Mouse (Mus musculus) C2C12 (cell line): ENCODE results near the gene Clec10a. TPM values are rescaled to one million over a fixed set of nuclear protein-coding genes. Genes with fewer than 3 reads are reported as not detected.

Experiments used
- H3K27me3 ChIP-seq: one replicate; pipeline ENCODE4 v1.6.1; 2011; ENCODE audit not compliant: control insufficient read depth, insufficient read depth, insufficient read length
- H3K36me3 ChIP-seq: one replicate; pipeline ENCODE4 v1.6.1; 2011; ENCODE audit not compliant: control insufficient read depth, insufficient read depth
- H3K4me3 ChIP-seq: one replicate; pipeline ENCODE4 v1.5.1; 2011; ENCODE audit warnings: mild to moderate bottlenecking, control low read depth; ENCODE audit not compliant: poor library complexity, insufficient read depth, severe bottlenecking
- H3K79me2 ChIP-seq: one replicate; pipeline ENCODE4 v1.6.1; 2011; ENCODE audit not compliant: control insufficient read depth, insufficient read depth
- H3K79me3 ChIP-seq: one replicate; pipeline ENCODE4 v1.6.1; 2011; ENCODE audit warnings: low read depth, control low read depth
- H3ac ChIP-seq: one replicate; pipeline ENCODE3; 2011; ENCODE audit warnings: low read depth; ENCODE audit not compliant: control insufficient read depth, insufficient read length
- CEBPB ChIP-seq: IDR thresholded peaks from one replicate; pipeline ENCODE4 v1.6.1; 2011; ENCODE audit warnings: low read depth, mild to moderate bottlenecking, control low read depth, moderate library complexity
- CTCF ChIP-seq: IDR thresholded peaks from one replicate; pipeline ENCODE4 v1.5.1; 2011; ENCODE audit not compliant: control insufficient read depth, insufficient read depth, insufficient read length
- FOSL1 ChIP-seq: IDR thresholded peaks from one replicate; pipeline ENCODE4 v1.8.0; 2011; ENCODE audit warnings: mild to moderate bottlenecking, low read length; ENCODE audit not compliant: poor library complexity, insufficient read depth, severe bottlenecking
- MAX ChIP-seq: IDR thresholded peaks from one replicate; pipeline ENCODE4 v1.6.1; 2011; ENCODE audit warnings: mild to moderate bottlenecking, control low read depth
- MYOD1 ChIP-seq: IDR thresholded peaks from one replicate; pipeline ENCODE4 v1.6.1; 2011; ENCODE audit warnings: low read depth; ENCODE audit not compliant: control insufficient read depth, insufficient read length
- MYOG ChIP-seq: IDR thresholded peaks from one replicate; pipeline ENCODE4 v1.6.1; 2011; ENCODE audit not compliant: control insufficient read depth, insufficient read length; ENCODE audit errors: extremely low read depth
- USF1 ChIP-seq: IDR thresholded peaks from one replicate; pipeline ENCODE4 v1.6.1; 2011; ENCODE audit warnings: low read depth, mild to moderate bottlenecking, control low read depth, moderate library complexity
- polyA plus RNA-seq: library from polyadenylated mRNA; unstranded; fragments of >200 nt; fragmentation: generic; extraction: Trizol; gene quantifications from one replicate; pipeline ENCODE4 v1.2.1, GENCODE M21; 2012; ENCODE audit warnings: missing spikeins

The Clec10a gene
- polyA plus RNA-seq, 1 experiment = 0.20 TPM

DNA sequence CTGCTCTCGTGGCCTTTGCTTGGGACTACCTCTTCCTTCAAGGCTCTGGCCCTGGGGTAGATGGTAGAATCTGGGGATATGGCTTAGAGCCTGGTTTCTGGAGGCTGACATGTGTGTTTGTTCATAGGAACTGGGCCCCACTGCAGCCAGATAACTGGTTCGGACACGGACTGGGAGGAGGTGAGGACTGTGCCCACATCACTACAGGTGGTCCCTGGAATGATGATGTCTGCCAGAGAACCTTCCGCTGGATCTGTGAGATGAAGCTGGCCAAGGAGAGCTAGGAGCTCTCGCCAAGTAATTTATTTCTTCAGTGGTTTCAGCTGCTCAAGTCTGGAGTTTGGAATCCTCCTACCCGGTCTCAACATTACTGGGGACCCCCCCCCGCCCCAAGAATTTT is 14.3 kb downstream of the Clec10a start:
- H3K27me3 ChIP-seq = no peaks in the 10 kb centered on the region
- no peaks in the 10 kb centered on the region for H3K36me3 ChIP-seq
- no peak overlapping the region for H3ac ChIP-seq
- TF ChIP-seq FOSL1 = no peak
- H3K79me3 ChIP-seq = no peaks in the 10 kb centered on the region
- no peaks in the 10 kb centered on the region for H3K79me2 ChIP-seq
- H3K4me3 ChIP-seq = no peak overlapping the region

DNA sequence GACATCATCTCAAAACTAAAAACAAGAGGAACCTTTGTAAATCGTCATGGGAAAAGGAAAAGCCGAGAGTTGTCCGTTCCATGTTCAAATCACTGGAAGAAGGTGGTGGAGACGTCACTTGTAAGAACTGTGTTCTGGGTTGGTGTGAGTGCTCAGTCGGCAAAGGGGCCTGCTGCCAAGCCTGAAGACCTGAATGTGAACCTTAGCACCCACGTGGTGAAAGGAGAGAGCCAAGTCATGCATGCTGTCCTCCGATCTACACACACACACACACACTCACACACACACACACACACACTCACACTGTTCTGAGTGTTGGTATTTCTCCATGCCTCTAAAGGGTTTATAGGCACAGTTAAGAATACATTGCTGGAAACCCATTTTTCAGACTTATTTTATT is 15.2 kb downstream of the Clec10a start:
- Histone ChIP-seq H3K79me3 (no peaks in the 10 kb centered on the region), H3K36me3 (no peaks in the 10 kb centered on the region)
- TF ChIP-seq USF1 = no peak
- TF ChIP-seq MYOG = no peak
- no peak for TF ChIP-seq MYOD1
- no peak for TF ChIP-seq CTCF
- no peak for TF ChIP-seq CEBPB
- no peak for TF ChIP-seq MAX
- no peak for TF ChIP-seq FOSL1

DNA sequence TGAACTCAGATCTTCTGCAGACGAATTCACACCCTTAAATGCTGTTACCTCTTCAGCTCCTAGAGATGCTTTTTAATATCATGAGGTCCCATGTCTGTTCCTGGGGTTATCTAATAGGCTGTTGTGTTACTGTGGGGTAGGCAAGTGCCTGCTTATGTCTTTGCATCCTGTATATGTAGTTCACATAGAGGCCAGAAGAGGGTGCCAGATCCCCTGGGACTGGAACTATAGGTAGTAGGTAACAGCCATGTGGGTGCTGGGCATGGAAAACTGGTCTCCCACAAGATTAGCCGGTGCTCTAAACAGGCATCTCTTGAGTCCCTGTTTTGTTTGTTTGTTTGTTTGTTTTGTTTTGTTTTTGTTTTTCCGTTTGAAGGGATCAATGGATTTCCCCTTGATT is 15.8 kb downstream of the Clec10a start:
- no peaks in the 10 kb centered on the region for H3K79me3 ChIP-seq
- TF ChIP-seq CTCF (peak; percentile 9), MYOD1 (no peak)
- H3ac ChIP-seq = no peak overlapping the region
- no peaks in the 10 kb centered on the region for H3K79me2 ChIP-seq
- no peaks in the 10 kb centered on the region for H3K36me3 ChIP-seq
- no peaks in the 10 kb centered on the region for H3K27me3 ChIP-seq
- H3K4me3 ChIP-seq = no peak overlapping the region

More for the DNA sequence above, 15.2 kb downstream of the Clec10a start:
- Histone ChIP-seq H3K27me3 (no peaks in the 10 kb centered on the region), H3K4me3 (no peak overlapping the region), H3K79me2 (no peaks in the 10 kb centered on the region), H3ac (no peak overlapping the region)

DNA sequence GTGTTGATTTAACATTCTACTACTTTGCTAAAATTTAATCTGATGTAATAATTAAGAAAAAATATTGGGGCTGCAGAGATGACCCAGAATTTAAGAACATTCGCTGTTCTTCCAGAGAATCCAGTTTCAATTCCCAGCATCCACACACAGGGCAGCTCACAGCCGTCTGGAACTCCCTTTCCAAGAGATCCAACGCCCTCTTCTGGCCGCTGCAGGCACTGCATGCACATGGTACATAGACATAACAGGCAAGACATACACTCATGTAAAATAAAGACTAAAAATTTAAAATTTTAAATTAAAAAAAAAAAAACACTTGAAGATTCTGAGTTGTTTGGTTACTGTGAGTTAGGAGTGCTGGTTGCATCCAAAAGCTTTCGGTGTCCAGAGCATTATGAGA is 16.3 kb downstream of the Clec10a start:
- no peak overlapping the region for H3K4me3 ChIP-seq
- H3ac ChIP-seq = no peak overlapping the region
- H3K79me3 ChIP-seq = no peaks in the 10 kb centered on the region
- TF ChIP-seq USF1 (no peak), MYOD1 (no peak), MYOG (no peak), FOSL1 (no peak), CTCF (no peak), MAX (no peak), CEBPB (no peak)
- H3K36me3 ChIP-seq = no peaks in the 10 kb centered on the region
- H3K27me3 ChIP-seq = no peaks in the 10 kb centered on the region
- H3K79me2 ChIP-seq = no peaks in the 10 kb centered on the region

DNA sequence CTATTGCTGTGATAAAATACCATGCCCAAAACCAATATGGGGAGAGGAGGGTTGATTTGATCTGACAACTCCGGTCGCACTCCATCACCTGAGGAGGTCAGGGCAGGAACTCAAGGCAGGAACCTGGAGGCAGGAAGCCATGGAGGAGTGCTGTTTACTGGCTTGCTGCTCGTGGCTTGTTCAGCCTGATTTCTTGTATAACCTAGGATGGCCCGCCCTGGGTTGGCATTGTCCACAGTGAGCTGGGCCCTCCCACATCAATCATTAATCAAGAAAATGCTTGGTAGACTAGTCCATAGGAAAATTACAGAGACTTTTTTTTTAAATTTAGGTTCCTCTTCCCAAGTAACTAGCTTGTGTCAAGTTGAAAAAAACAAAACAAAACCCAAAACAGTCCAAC is 18.5 kb downstream of the Clec10a start:
- TF ChIP-seq MYOG (no peak), FOSL1 (no peak), USF1 (no peak), CTCF (no peak), CEBPB (no peak), MYOD1 (no peak), MAX (no peak)
- Histone ChIP-seq H3K79me3 (no peaks in the 10 kb centered on the region), H3K4me3 (no peak overlapping the region), H3ac (no peak overlapping the region), H3K36me3 (no peaks in the 10 kb centered on the region), H3K27me3 (no peaks in the 10 kb centered on the region), H3K79me2 (no peaks in the 10 kb centered on the region)

DNA sequence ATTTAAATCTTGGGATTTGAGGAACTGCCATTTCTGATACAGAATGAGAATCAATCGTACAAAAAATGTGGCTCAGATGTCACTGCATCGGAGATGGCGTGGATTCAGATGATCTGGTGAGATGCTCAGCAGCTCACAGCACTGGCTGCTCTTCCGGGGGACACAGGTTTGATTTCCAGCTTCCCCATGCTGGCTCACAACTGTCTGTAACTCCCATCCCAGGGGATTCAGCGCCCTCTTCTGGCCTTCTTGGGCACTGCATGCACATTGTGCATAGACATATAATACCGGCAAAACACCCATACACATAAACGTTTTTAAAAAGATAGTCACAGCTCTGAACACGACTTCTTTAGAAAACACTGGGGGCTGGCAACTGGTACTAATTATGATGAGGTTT is 21.6 kb downstream of the Clec10a start:
- Histone ChIP-seq H3K79me2 (no peaks in the 10 kb centered on the region), H3K4me3 (no peak overlapping the region), H3K36me3 (no peaks in the 10 kb centered on the region), H3K27me3 (no peaks in the 10 kb centered on the region), H3K79me3 (no peaks in the 10 kb centered on the region), H3ac (no peak overlapping the region)
- TF ChIP-seq CEBPB = no peak
- no peak for TF ChIP-seq USF1
- TF ChIP-seq MYOG = no peak
- no peak for TF ChIP-seq MAX
- TF ChIP-seq CTCF = no peak
- TF ChIP-seq MYOD1 = no peak
